Mouse (Mus musculus) thymus, postnatal 4 days (tissue): ENCODE results near the gene Ebf3.

Source experiments
- DNase-seq: peaks from one replicate; pipeline ENCODE4 v3.0.0; 2021

The Ebf3 gene

GRCm38 (mm10) chr7:137197118-137198030 lies 116.9 kb downstream of the Ebf3 start:
- no peak for DNase-seq

GRCm38 (mm10) chr7:137196536-137196935 lies 117.7 kb downstream of the Ebf3 start:
- DNase-seq: no peak

GRCm38 (mm10) chr7:137192776-137193278 lies 121.4 kb downstream of the Ebf3 start:
- DNase-seq: no peak

GRCm38 (mm10) chr7:137191889-137192288 lies 122.4 kb downstream of the Ebf3 start:
- DNase-seq: no peak

GRCm38 (mm10) chr7:137172278-137172677 lies 142.0 kb downstream of the Ebf3 start:
- no peak for DNase-seq

GRCm38 (mm10) chr7:137159086-137159485 lies 155.2 kb downstream of the Ebf3 start:
- DNase-seq: no peak

GRCm38 (mm10) chr7:137154623-137155022 lies 159.6 kb downstream of the Ebf3 start:
- no peak for DNase-seq

GRCm38 (mm10) chr7:137151854-137152253 lies 162.4 kb downstream of the Ebf3 start:
- no peak for DNase-seq

GRCm38 (mm10) chr7:137147101-137147500 lies 167.1 kb downstream of the Ebf3 start:
- no peak for DNase-seq
